Mouse (Mus musculus): ENCODE data around the gene Gm3317.
"Not testable (repeated sequence)": the region's sequence is repeated elsewhere in the genome, so short reads cannot be mapped to it uniquely, and the experiment has no call there.

Gene Gm3317

GRCm38 (mm10) chr14:5164235-5164634, at the start of gene Gm3317:
Gene Gm3317, plus strand, starts transcription at chr14:5164535.
- DNase-seq = not testable (repeated sequence)

GRCm38 (mm10) chr14:5131219-5131618, 33.1 kb upstream of the Gm3317 start, which contains the start of gene Gm8279:
Gene Gm8279, plus strand, starts transcription at chr14:5131519.
- DNase-seq = not testable (repeated sequence)

DNA sequence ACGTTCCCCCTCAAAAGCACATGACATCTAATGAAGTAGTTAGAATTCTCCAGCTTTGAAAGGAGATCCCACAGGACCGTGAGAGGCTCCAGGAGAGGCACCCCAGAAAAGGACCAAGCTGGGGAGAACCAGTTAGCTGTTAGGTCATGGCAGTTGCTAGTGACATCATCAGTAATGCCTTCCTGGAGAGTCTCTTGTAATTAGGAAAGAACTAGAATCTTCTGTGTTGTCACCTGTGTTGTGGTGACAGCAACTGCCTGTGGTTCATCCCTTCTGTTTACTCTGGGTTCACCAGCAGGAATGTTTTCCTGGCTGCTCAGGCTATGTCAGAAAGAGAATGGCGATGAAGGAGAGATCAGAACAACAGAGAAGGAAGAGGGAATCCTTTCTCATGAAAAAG, 21.2 kb downstream of the Gm3317 start, which contains the start of gene Gm8271:
Gm8271 (plus strand) TSS at position 301 of the 400 bp plus-strand sequence.
- not testable (repeated sequence) for DNase-seq

All from kidney, adult 9 months (tissue).